Mouse (Mus musculus) MEL (cell line): Measurements from ENCODE around the gene Plcb1. TPM values are rescaled to one million over a fixed set of nuclear protein-coding genes. Genes with fewer than 3 reads are reported as not detected.

ENCODE experiments used
- DNase-seq: peaks from one replicate; pipeline ENCODE4 v3.0.0; 2011; ENCODE audit warnings: low read depth, low spot score
- H3K27ac ChIP-seq: 2 replicates; pipeline ENCODE4 v1.5.1; 2012; ENCODE audit warnings: low read depth, mild to moderate bottlenecking, control low read depth, low read length, moderate library complexity; ENCODE audit not compliant: control insufficient read depth
- H3K27me3 ChIP-seq, 2 experiments: fragments of 150-350 bp in 1 of 2; sonication (generic) in 1 of 2; 2 replicates each; pipeline ENCODE4 v1.6.1; 2012; ENCODE audit warnings: low read length in 2 of 2, mild to moderate bottlenecking in 2 of 2, improper control_type of control experiment in 1 of 2, moderate library complexity in 1 of 2; ENCODE audit not compliant: insufficient read depth in 2 of 2, control insufficient read depth in 1 of 2
- H3K36me3 ChIP-seq, 2 experiments: 2 replicates each; pipeline ENCODE4 v1.6.1; 2012 to 2014; ENCODE audit warnings: low read length in 2 of 2, improper control_type of control experiment in 1 of 2, inconsistent platforms in 1 of 2, mild to moderate bottlenecking in 1 of 2; ENCODE audit not compliant: insufficient read depth in 2 of 2, control insufficient read depth in 1 of 2
- H3K4me1 ChIP-seq, 2 experiments: fragments of 150-350 bp in 1 of 2; sonication (generic) in 1 of 2; 2 replicates each; pipeline ENCODE4 v1.6.1; 2012; ENCODE audit warnings: low read length in 2 of 2, improper control_type of control experiment in 1 of 2, mild to moderate bottlenecking in 1 of 2; ENCODE audit not compliant: insufficient read depth in 2 of 2, control insufficient read depth in 1 of 2
- H3K4me3 ChIP-seq, 2 experiments: fragments of 150-350 bp in 1 of 2; sonication (generic) in 1 of 2; 2 replicates each; pipeline ENCODE4 v1.5.1; 2012; ENCODE audit warnings: low read depth in 2 of 2, low read length in 2 of 2, mild to moderate bottlenecking in 2 of 2, moderate library complexity in 2 of 2, control low read depth in 1 of 2, improper control_type of control experiment in 1 of 2; ENCODE audit not compliant: control insufficient read depth in 1 of 2, insufficient read depth in 1 of 2
- H3K79me2 ChIP-seq: 2 replicates; pipeline ENCODE4 v1.6.1; 2012; ENCODE audit warnings: mild to moderate bottlenecking, low read length, moderate library complexity; ENCODE audit not compliant: control insufficient read depth, poor library complexity, insufficient read depth
- H3K9ac ChIP-seq: 2 replicates; pipeline ENCODE4 v1.6.1; 2012; ENCODE audit warnings: low read depth, mild to moderate bottlenecking, control low read depth, low read length, moderate library complexity; ENCODE audit not compliant: control insufficient read depth, poor library complexity, severe bottlenecking
- H3K9me3 ChIP-seq: fragments of 150-350 bp; sonication (generic); replicated peaks from 2 replicates; pipeline ENCODE4 v1.6.1; 2012; ENCODE audit warnings: mild to moderate bottlenecking, low read length, improper control_type of control experiment, moderate library complexity; ENCODE audit not compliant: insufficient read depth
- CHD1 ChIP-seq: IDR thresholded peaks from 2 replicates; pipeline ENCODE4 v1.6.1; 2012; ENCODE audit warnings: low read depth, mild to moderate bottlenecking, inconsistent platforms, low read length, improper control_type of control experiment
- CTCF ChIP-seq, 3 experiments: IDR thresholded peaks in 2 of 3; conservative IDR thresholded peaks in 1 of 3; 2 replicates each; pipeline ENCODE4 v1.5.1; 2011 to 2012; ENCODE audit warnings: low read length in 3 of 3, low read depth in 2 of 3, mild to moderate bottlenecking in 2 of 3, improper control_type of control experiment in 1 of 3, inconsistent platforms in 1 of 3, mixed read lengths in 1 of 3, moderate library complexity in 1 of 3; ENCODE audit not compliant: control insufficient read depth in 1 of 3, insufficient read depth in 1 of 3, poor library complexity in 1 of 3, severe bottlenecking in 1 of 3
- EP300 ChIP-seq, 2 experiments: IDR thresholded peaks; 2 replicates each; pipeline ENCODE4 v1.6.1; 2011; ENCODE audit warnings: improper control_type of control experiment in 2 of 2, low read length in 2 of 2, low read depth in 1 of 2, mild to moderate bottlenecking in 1 of 2
- ETS1 ChIP-seq: IDR thresholded peaks from 2 replicates; pipeline ENCODE4 v1.6.1; 2012; ENCODE audit warnings: low read depth, mild to moderate bottlenecking, inconsistent platforms, low read length, improper control_type of control experiment, moderate library complexity
- GATA1 ChIP-seq: IDR thresholded peaks from 2 replicates; pipeline ENCODE4 v1.6.1; 2011; ENCODE audit warnings: low read depth, low read length, improper control_type of control experiment
- MEF2A ChIP-seq: IDR thresholded peaks from 2 replicates; pipeline ENCODE4 v1.6.1; 2014; ENCODE audit warnings: low read depth, mild to moderate bottlenecking, inconsistent platforms, low read length, improper control_type of control experiment; ENCODE audit not compliant: poor library complexity, insufficient replicate concordance, severe bottlenecking; ENCODE audit errors: extremely low read depth
- MYB ChIP-seq: IDR thresholded peaks from 2 replicates; pipeline ENCODE4 v1.6.1; 2011; ENCODE audit warnings: mild to moderate bottlenecking, low read depth, low read length, improper control_type of control experiment
- MYC ChIP-seq: IDR thresholded peaks from 2 replicates; pipeline ENCODE4 v1.6.1; 2011; ENCODE audit warnings: low read depth, mild to moderate bottlenecking, low read length, improper control_type of control experiment, moderate library complexity
- NELFE ChIP-seq: IDR thresholded peaks from 2 replicates; pipeline ENCODE4 v1.6.1; 2011; ENCODE audit warnings: low read depth, low read length, improper control_type of control experiment
- NRF1 ChIP-seq: IDR thresholded peaks from 2 replicates; pipeline ENCODE4 v1.6.1; 2014; ENCODE audit warnings: low read depth, mild to moderate bottlenecking, inconsistent platforms, low read length, improper control_type of control experiment, moderate library complexity; ENCODE audit not compliant: poor library complexity, insufficient read depth, severe bottlenecking
- POLR2A ChIP-seq, 2 experiments: IDR thresholded peaks; 2 replicates each; pipeline ENCODE4 v1.6.1; 2011 to 2012; ENCODE audit warnings: low read length in 2 of 2, mild to moderate bottlenecking in 2 of 2, control low read depth in 1 of 2, improper control_type of control experiment in 1 of 2, low read depth in 1 of 2, moderate library complexity in 1 of 2; ENCODE audit not compliant: control insufficient read depth in 1 of 2, insufficient read depth in 1 of 2, poor library complexity in 1 of 2
- POLR2AphosphoS5 ChIP-seq: IDR thresholded peaks from 2 replicates; pipeline ENCODE4 v1.6.1; 2012; ENCODE audit warnings: low read depth, borderline replicate concordance, mild to moderate bottlenecking, inconsistent platforms, low read length, moderate library complexity, mixed read lengths
- RAD21 ChIP-seq: IDR thresholded peaks from 2 replicates; pipeline ENCODE4 v1.6.1; 2011; ENCODE audit warnings: mild to moderate bottlenecking, low read depth, low read length, improper control_type of control experiment
- RCOR1 ChIP-seq: IDR thresholded peaks from 2 replicates; pipeline ENCODE4 v1.6.1; 2012; ENCODE audit warnings: low read depth, mild to moderate bottlenecking, inconsistent platforms, low read length, improper control_type of control experiment
- TBP ChIP-seq: IDR thresholded peaks from 2 replicates; pipeline ENCODE4 v1.8.0; 2011; ENCODE audit warnings: low read depth, low read length, improper control_type of control experiment
- USF1 ChIP-seq: IDR thresholded peaks from 2 replicates; pipeline ENCODE4 v1.6.1; 2014; ENCODE audit warnings: low read depth, mild to moderate bottlenecking, inconsistent platforms, low read length, improper control_type of control experiment, moderate library complexity
- ZC3H11A ChIP-seq: IDR thresholded peaks from 2 replicates; pipeline ENCODE4 v1.6.1; 2012; ENCODE audit warnings: low read depth, mild to moderate bottlenecking, inconsistent platforms, low read length, improper control_type of control experiment
- ZKSCAN1 ChIP-seq: IDR thresholded peaks from 2 replicates; pipeline ENCODE4 v1.6.1; 2012; ENCODE audit warnings: low read depth, mild to moderate bottlenecking, inconsistent platforms, low read length, improper control_type of control experiment, moderate library complexity
- polyA plus RNA-seq, 2 experiments: library from polyadenylated mRNA; stranded (reverse) in 1 of 2; unstranded in 1 of 2; fragments of >175 nt in 1 of 2; fragments of >200 nt in 1 of 2; gene quantifications; 2 replicates each; pipeline versions ENCODE4 v1.2.1 to v1.2.4; 2012; ENCODE audit warnings: low replicate concordance in 2 of 2, low read depth in 1 of 2; ENCODE audit not compliant: insufficient read length in 2 of 2, insufficient read depth in 1 of 2, missing spikeins in 1 of 2
- total RNA-seq: library from RNA; depleted of rRNA; stranded (reverse); fragments of 300-350 nt; gene quantifications from 2 replicates; pipeline ENCODE4 v1.2.3, GENCODE M21; 2012

The Plcb1 gene
- total and polyA plus RNA-seq, 3 experiments: not detected

- TF ChIP-seq EP300 (IDR thresholded peaks at IDR 0.05; ENCODE audit: low read depth in 1 of 2, low read length in 2 of 2) (no peak), USF1 (no peak), POLR2AphosphoS5 (no peak), CHD1 (no peak), POLR2A (IDR thresholded peaks at IDR 0.05; ENCODE audit: control insufficient read depth in 1 of 2, insufficient read depth in 1 of 2, low read depth in 1 of 2, low read length in 2 of 2, poor library complexity in 1 of 2) (no peak), ZKSCAN1 (no peak)
- TF ChIP-seq, all 39 proteins: peak for 0
- no peak for DNase-seq
Measured at GRCm38 (mm10) chr2:135073014-135073413, 287.1 kb downstream of the Plcb1 start.

GRCm38 (mm10) chr2:135075375-135075774 is 289.5 kb downstream of the Plcb1 start:
- no peak overlapping the region for H3K27ac ChIP-seq
- H3K9ac ChIP-seq: no peak overlapping the region
- H3K4me1 ChIP-seq: no peaks in the 10 kb centered on the region
- H3K36me3 ChIP-seq: no peaks in the 10 kb centered on the region
- no peaks in the 10 kb centered on the region for H3K27me3 ChIP-seq
- no peak overlapping the region for H3K4me3 ChIP-seq
- no peak for DNase-seq
- TF ChIP-seq MYB (no peak), TBP (no peak), RCOR1 (no peak), GATA1 (no peak), ZC3H11A (no peak), EP300 (IDR thresholded peaks at IDR 0.05; ENCODE audit: low read depth in 1 of 2, low read length in 2 of 2) (no peak), CTCF (IDR thresholded peaks at IDR 0.05 in 2 of 3, conservative IDR thresholded peaks at IDR 0.05 in 1 of 3; ENCODE audit: control insufficient read depth in 1 of 3, insufficient read depth in 1 of 3, low read depth in 2 of 3, low read length in 3 of 3, poor library complexity in 1 of 3, severe bottlenecking in 1 of 3) (no peak), RAD21 (no peak), ETS1 (no peak), NRF1 (no peak), MEF2A (no peak), MYC (no peak), NELFE (no peak)
- TF ChIP-seq, all 39 proteins: peak for 0
- Histone ChIP-seq H3K9me3 (no peaks in the 10 kb centered on the region), H3K79me2 (no peaks in the 10 kb centered on the region)

More at GRCm38 (mm10) chr2:135073014-135073413, 287.1 kb downstream of the Plcb1 start:
- H3K9me3 ChIP-seq: no peaks in the 10 kb centered on the region
- H3K4me3 ChIP-seq: no peak overlapping the region
- no peak overlapping the region for H3K27ac ChIP-seq
- no peaks in the 10 kb centered on the region for H3K4me1 ChIP-seq
- H3K36me3 ChIP-seq: no peaks in the 10 kb centered on the region
- no peaks in the 10 kb centered on the region for H3K27me3 ChIP-seq
- no peaks in the 10 kb centered on the region for H3K79me2 ChIP-seq
- H3K9ac ChIP-seq: no peak overlapping the region
